ENCODE assay signal across 8 mouse cellular contexts in genomic region chr11:101174389-101174745, GRCm38 (mm10). TPM values are rescaled to one million over a fixed set of nuclear protein-coding genes. Genes with fewer than 3 reads are reported as not detected.
A peak's percentile ranks its signal among the peaks of the same experiment; 100 is the strongest.
DNase-seq lines count a peak whose midpoint lies in the region; ATAC-seq and TF ChIP-seq lines count a peak whose summit lies in the region.

No protein-coding gene starts in this region.

- H3K4me2 ChIP-seq in embryonic facial prominence, embryonic 13.5 days, result peak overlapping the region; percentile 67
- peak overlapping the region; percentile 77 for H3K4me2 ChIP-seq in hindbrain, embryonic 16.5 days (ENCODE audit: low read length)
- H3K4me2 ChIP-seq in midbrain, postnatal 0 days (ENCODE audit: low read depth, low read length, poor library complexity, severe bottlenecking), result peak overlapping the region; percentile 61

- H3K4me1 ChIP-seq in lung, adult 2 months (ENCODE audit: control insufficient read depth, insufficient read depth, low read length), result peaks cover 18% of the 10 kb centered on the region
- peaks cover 74% of the 10 kb centered on the region for H3K4me1 ChIP-seq in embryonic facial prominence, embryonic 13.5 days
- peaks cover 72% of the 10 kb centered on the region for H3K4me1 ChIP-seq in hindbrain, embryonic 16.5 days (ENCODE audit: control insufficient read depth, insufficient read depth, low read depth, low read length)
- peaks cover 31% of the 10 kb centered on the region for H3K4me1 ChIP-seq in midbrain, postnatal 0 days (ENCODE audit: insufficient read depth, low read length)

- no peaks in the 10 kb centered on the region for H3K9me3 ChIP-seq in embryonic facial prominence, embryonic 13.5 days
- H3K9me3 ChIP-seq in hindbrain, embryonic 16.5 days (ENCODE audit: control insufficient read depth, low read length), result no peaks in the 10 kb centered on the region
- H3K9me3 ChIP-seq in midbrain, postnatal 0 days (ENCODE audit: low read length), result no peaks in the 10 kb centered on the region

- no peak for TF ChIP-seq CTCF in lung, adult 2 months (IDR thresholded peaks at IDR 0.05; ENCODE audit: insufficient read depth, low read length)
- no peak for TF ChIP-seq CTCF in midbrain, postnatal 0 days (IDR thresholded peaks at IDR 0.05)

- peak overlapping the region; percentile 37 for H3K4me3 ChIP-seq in lung, adult 2 months (replicated peaks; ENCODE audit: extremely low read depth, low read depth, low read length)
- peak overlapping the region; percentile 39 for H3K4me3 ChIP-seq in embryonic facial prominence, embryonic 13.5 days
- H3K4me3 ChIP-seq in hindbrain, embryonic 16.5 days (ENCODE audit: low read length), result peak overlapping the region; percentile 32
- H3K4me3 ChIP-seq in midbrain, postnatal 0 days (ENCODE audit: low read depth, low read length), result peak overlapping the region; percentile 30

- ATAC-seq in embryonic facial prominence, embryonic 13.5 days (ENCODE audit: insufficient number of reproducible peaks, insufficient read depth, low FRiP score, low TSS enrichment, low read depth), result no peak
- no peak for ATAC-seq in hindbrain, embryonic 16.5 days
- ATAC-seq in midbrain, postnatal 0 days (ENCODE audit: low FRiP score), result no peak
- ATAC-seq in megakaryocyte progenitor cell, adult 5-6 weeks (replicated peaks; ENCODE audit: poor library complexity), result no peak

- no peak for TF ChIP-seq POLR2A in lung, adult 2 months (IDR thresholded peaks at IDR 0.05; ENCODE audit: borderline replicate concordance, extremely low read depth, low read depth, low read length)

- peak overlapping the region; percentile 56 for H3K9ac ChIP-seq in embryonic facial prominence, embryonic 13.5 days
- peak overlapping the region; percentile 60 for H3K9ac ChIP-seq in hindbrain, embryonic 16.5 days (ENCODE audit: low read depth, low read length)
- H3K9ac ChIP-seq in midbrain, postnatal 0 days (replicated peaks; ENCODE audit: low read length, poor library complexity, severe bottlenecking), result peak overlapping the region; percentile 54

- H3K27ac ChIP-seq in embryonic facial prominence, embryonic 13.5 days, result no peak overlapping the region
- peak overlapping the region; percentile 70 for H3K27ac ChIP-seq in hindbrain, embryonic 16.5 days (ENCODE audit: low read depth, low read length)
- H3K27ac ChIP-seq in midbrain, postnatal 0 days (ENCODE audit: low read depth, low read length), result peak overlapping the region; percentile 55

- 38% methylated on average over 9 of the region's 9 CpGs for WGBS in lung, adult 2 months
- WGBS in embryonic facial prominence, embryonic 13.5 days, result 26% methylated on average over 9 of the region's 9 CpGs
- 25% methylated on average over 9 of the region's 9 CpGs for WGBS in hindbrain, embryonic 16.5 days
- 28% methylated on average over 9 of the region's 9 CpGs for WGBS in midbrain, postnatal 0 days

- H3K36me3 ChIP-seq in embryonic facial prominence, embryonic 13.5 days, result no peaks in the 10 kb centered on the region
- no peaks in the 10 kb centered on the region for H3K36me3 ChIP-seq in hindbrain, embryonic 16.5 days (ENCODE audit: control insufficient read depth, insufficient read depth, low read length)
- no peaks in the 10 kb centered on the region for H3K36me3 ChIP-seq in midbrain, postnatal 0 days (ENCODE audit: insufficient read depth, low read length)

- peaks cover 78% of the 10 kb centered on the region for H3K27me3 ChIP-seq in embryonic facial prominence, embryonic 13.5 days
- H3K27me3 ChIP-seq in hindbrain, embryonic 16.5 days (replicated peaks; ENCODE audit: control insufficient read depth, insufficient read depth, low read length), result peaks cover 6% of the 10 kb centered on the region
- H3K27me3 ChIP-seq in midbrain, postnatal 0 days (ENCODE audit: insufficient read depth, low read length), result 0 out of 2 replicates have a peak, but pooled peaks cover 7% of the 10 kb centered on the region

- DNase-seq in lung, adult 2 months, result no peak
- no peak for DNase-seq in lung, postnatal 10 days
- DNase-seq in midbrain, postnatal 0 days (ENCODE audit: low spot score), result no peak
- DNase-seq in ovary, postnatal 14 days (ENCODE audit: low spot score), result no peak
- no peak for DNase-seq in urinary bladder, adult 18-20 months (ENCODE audit: low spot score in 2 of 2)

RNA-seq across cellular contexts. Expression of gene Ccr10, which starts 0.9 kb away (rescaled TPM):
- 0.45 and 0.62 TPM in 2 replicates for polyA plus RNA-seq in lung, adult 2 months (2012; rRNA removed)
- 0.15 and 0.27 TPM in 2 replicates for polyA plus RNA-seq in embryonic facial prominence, embryonic 13.5 days (2015; fragmentation: Nextera tagmentation; extraction: Ambion mirVana)
- polyA plus RNA-seq in hindbrain, embryonic 16.5 days (2015; fragmentation: Nextera tagmentation; extraction: Ambion mirVana), result 0.32 and 0.60 TPM in 2 replicates
- 0.61 and 1.4 TPM in 2 replicates for total RNA-seq in midbrain, postnatal 0 days (2014; rRNA removed)
- polyA plus RNA-seq in midbrain, postnatal 0 days (2015; fragmentation: Nextera tagmentation; extraction: Ambion mirVana), result 0.75 and 0.83 TPM in 2 replicates
- not detected in 2 replicates for total RNA-seq in megakaryocyte progenitor cell, adult 5-6 weeks (2015)
- 0.41 TPM in 1 of 2 replicates, not detected in the other for total RNA-seq in megakaryocyte progenitor cell, adult 5-6 weeks (2017)

RNA-seq across cellular contexts. Expression of gene Plekhh3, which starts 3.2 kb away (rescaled TPM):
- 41.2 and 47.4 TPM in 2 replicates for polyA plus RNA-seq in lung, adult 2 months (2012; rRNA removed)
- polyA plus RNA-seq in embryonic facial prominence, embryonic 13.5 days (2015; fragmentation: Nextera tagmentation; extraction: Ambion mirVana), result 9.7 and 10.2 TPM in 2 replicates
- 9.3 and 9.5 TPM in 2 replicates for polyA plus RNA-seq in hindbrain, embryonic 16.5 days (2015; fragmentation: Nextera tagmentation; extraction: Ambion mirVana)
- 13.7 and 23.4 TPM in 2 replicates for total RNA-seq in midbrain, postnatal 0 days (2014; rRNA removed)
- polyA plus RNA-seq in midbrain, postnatal 0 days (2015; fragmentation: Nextera tagmentation; extraction: Ambion mirVana), result 5.8 and 6.2 TPM in 2 replicates
- 0.66 TPM in 1 of 2 replicates, not detected in the other for total RNA-seq in megakaryocyte progenitor cell, adult 5-6 weeks (2015)
- total RNA-seq in megakaryocyte progenitor cell, adult 5-6 weeks (2017), result 0.14 and 1.0 TPM in 2 replicates

RNA-seq across cellular contexts. Expression of gene Cntnap1, which starts 4.0 kb away (rescaled TPM):
- polyA plus RNA-seq in lung, adult 2 months (2012; rRNA removed), result 2.6 and 2.7 TPM in 2 replicates
- 0.50 and 1.2 TPM in 2 replicates for polyA plus RNA-seq in embryonic facial prominence, embryonic 13.5 days (2015; fragmentation: Nextera tagmentation; extraction: Ambion mirVana)
- 8.7 and 11.2 TPM in 2 replicates for polyA plus RNA-seq in hindbrain, embryonic 16.5 days (2015; fragmentation: Nextera tagmentation; extraction: Ambion mirVana)
- total RNA-seq in midbrain, postnatal 0 days (2014; rRNA removed), result 12.5 and 15.0 TPM in 2 replicates
- 3.0 and 3.2 TPM in 2 replicates for polyA plus RNA-seq in midbrain, postnatal 0 days (2015; fragmentation: Nextera tagmentation; extraction: Ambion mirVana)
- 0.51 and 0.77 TPM in 2 replicates for total RNA-seq in megakaryocyte progenitor cell, adult 5-6 weeks (2015)
- total RNA-seq in megakaryocyte progenitor cell, adult 5-6 weeks (2017), result 0.34 and 0.87 TPM in 2 replicates

RNA-seq across cellular contexts. Expression of gene Tubg2, which starts 18.7 kb away (rescaled TPM):
- polyA plus RNA-seq in lung, adult 2 months (2012; rRNA removed), result 2.4 and 3.2 TPM in 2 replicates
- polyA plus RNA-seq in embryonic facial prominence, embryonic 13.5 days (2015; fragmentation: Nextera tagmentation; extraction: Ambion mirVana), result 12.6 and 12.9 TPM in 2 replicates
- polyA plus RNA-seq in hindbrain, embryonic 16.5 days (2015; fragmentation: Nextera tagmentation; extraction: Ambion mirVana), result 56.9 and 60.3 TPM in 2 replicates
- total RNA-seq in midbrain, postnatal 0 days (2014; rRNA removed), result 38.4 and 40.6 TPM in 2 replicates
- 86.1 and 93.8 TPM in 2 replicates for polyA plus RNA-seq in midbrain, postnatal 0 days (2015; fragmentation: Nextera tagmentation; extraction: Ambion mirVana)
- total RNA-seq in megakaryocyte progenitor cell, adult 5-6 weeks (2015), result not detected in 2 replicates
- not detected in 2 replicates for total RNA-seq in megakaryocyte progenitor cell, adult 5-6 weeks (2017)

RNA-seq across cellular contexts. Expression of gene Ezh1, which starts 51.9 kb away (rescaled TPM):
- 38.9 and 50.1 TPM in 2 replicates for polyA plus RNA-seq in lung, adult 2 months (2012; rRNA removed)
- 16.9 and 19.8 TPM in 2 replicates for polyA plus RNA-seq in embryonic facial prominence, embryonic 13.5 days (2015; fragmentation: Nextera tagmentation; extraction: Ambion mirVana)
- polyA plus RNA-seq in hindbrain, embryonic 16.5 days (2015; fragmentation: Nextera tagmentation; extraction: Ambion mirVana), result 30.0 and 32.4 TPM in 2 replicates
- 26.5 and 40.0 TPM in 2 replicates for total RNA-seq in midbrain, postnatal 0 days (2014; rRNA removed)
- 25.4 and 25.9 TPM in 2 replicates for polyA plus RNA-seq in midbrain, postnatal 0 days (2015; fragmentation: Nextera tagmentation; extraction: Ambion mirVana)
- total RNA-seq in megakaryocyte progenitor cell, adult 5-6 weeks (2015), result 13.8 and 15.8 TPM in 2 replicates
- 13.2 and 15.8 TPM in 2 replicates for total RNA-seq in megakaryocyte progenitor cell, adult 5-6 weeks (2017)
